9 mouse cellular contexts compared by ENCODE assay signal in genomic region chr9:49051349-49051748, GRCm38 (mm10). TPM values are rescaled to one million over a fixed set of nuclear protein-coding genes. Genes with fewer than 3 reads are reported as not detected.
DNase-seq lines count a peak whose midpoint lies in the region; ATAC-seq lines count a peak whose summit lies in the region.
"Had no signal": no experiment of that assay in that cellular context is flagged by ENCODE, and none has a peak within 500 bp of the region (broad histone marks: within the 10 kb centered on the region; RNA-seq: fewer than 3 reads in every experiment).

No protein-coding gene starts in this region.

- H3K9ac ChIP-seq in heart, embryonic 12.5 days = no peak overlapping the region
- H3K9ac ChIP-seq: embryonic facial prominence, embryonic 13.5 days had no signal

- no peak overlapping the region for H3K27ac ChIP-seq in heart, embryonic 12.5 days (ENCODE audit: poor library complexity, severe bottlenecking)
- H3K27ac ChIP-seq: embryonic facial prominence, embryonic 13.5 days had no signal

- H3K4me2 ChIP-seq in heart, embryonic 12.5 days = no peak overlapping the region
- H3K4me2 ChIP-seq: embryonic facial prominence, embryonic 13.5 days had no signal

- no peaks in the 10 kb centered on the region for H3K36me3 ChIP-seq in heart, embryonic 12.5 days
- H3K36me3 ChIP-seq: embryonic facial prominence, embryonic 13.5 days had no signal

- no peak for ATAC-seq in heart, embryonic 12.5 days (ENCODE audit: insufficient number of reproducible peaks, low FRiP score)
- 0 out of 2 replicates have a peak, but pooled peaks have one; percentile 39 for ATAC-seq in megakaryocyte-erythroid progenitor cell, adult 5-6 weeks (replicated peaks; ENCODE audit: low FRiP score, low TSS enrichment, poor library complexity, severe bottlenecking)

- peak; percentile 53 to 76 for DNase-seq in heart, adult 18-20 months
- peak; percentile 66 for DNase-seq in MEL-GATA-1-ER (ENCODE audit: extremely low read depth, low read depth)
- peak; percentile 62 to 68 for DNase-seq in cerebellum, adult 18-20 months
- DNase-seq in gastrocnemius, postnatal 10 days = peak; percentile 62
- peak; percentile 63 for DNase-seq in layer of hippocampus, adult 9-11 months
- peak; percentile 36 to 43 for DNase-seq in spleen, postnatal 36 days (ENCODE audit: low spot score in 2 of 2)

- no peak overlapping the region for H3K4me3 ChIP-seq in heart, embryonic 12.5 days
- H3K4me3 ChIP-seq: embryonic facial prominence, embryonic 13.5 days had no signal

- H3K9me3 ChIP-seq in heart, embryonic 12.5 days (replicated peaks) = no peaks in the 10 kb centered on the region
- H3K9me3 ChIP-seq: embryonic facial prominence, embryonic 13.5 days had no signal

- no peaks in the 10 kb centered on the region for H3K27me3 ChIP-seq in heart, embryonic 12.5 days (replicated peaks)
- H3K27me3 ChIP-seq: embryonic facial prominence, embryonic 13.5 days had no signal

- 9% methylated on average over 5 of the region's 5 CpGs for WGBS in heart, embryonic 12.5 days

- H3K4me1 ChIP-seq in heart, embryonic 12.5 days (replicated peaks) = peaks cover 3% of the 10 kb centered on the region; the same call in 1 of the 2 replicates

RNA-seq across cellular contexts. Expression of gene Zw10, which starts 4.1 kb away (rescaled TPM):
- total RNA-seq in heart, adult 18-20 months (2021) = 10 to 100 TPM; 10.2 to 11.6 TPM
- 28.3 and 30.6 TPM in 2 replicates for polyA plus RNA-seq in heart, embryonic 12.5 days (2016; fragmentation: Nextera tagmentation; extraction: Ambion mirVana)
- 1 to 10 TPM; 6.6 to 8.6 TPM for total RNA-seq in gastrocnemius, postnatal 10 days (2021)
- total RNA-seq in megakaryocyte-erythroid progenitor cell, adult 5-6 weeks (2014; fragmentation: Nextera tagmentation) = 35.6 and 47.0 TPM in 2 replicates
- 37.4 and 38.4 TPM in 2 replicates for total RNA-seq in megakaryocyte-erythroid progenitor cell, adult 5-6 weeks (2017)

RNA-seq across cellular contexts. Expression of gene Tmprss5, which starts 29.7 kb away (rescaled TPM):
- not detected for total RNA-seq in heart, adult 18-20 months (2021)
- 0.12 and 0.18 TPM in 2 replicates for polyA plus RNA-seq in heart, embryonic 12.5 days (2016; fragmentation: Nextera tagmentation; extraction: Ambion mirVana)
- 1 to 10 TPM in 1 of 2 experiments, under 1 TPM in 1; 0.85 to 1.8 TPM for total RNA-seq in gastrocnemius, postnatal 10 days (2021)
- not detected in 2 replicates for total RNA-seq in megakaryocyte-erythroid progenitor cell, adult 5-6 weeks (2014; fragmentation: Nextera tagmentation)
- total RNA-seq in megakaryocyte-erythroid progenitor cell, adult 5-6 weeks (2017) = not detected in 2 replicates
